Mouse (Mus musculus) adrenal gland, postnatal 25 days (tissue): ENCODE measurements at regions not wholly inside any gene's neighbourhood (a gene's known extent, or its start where the extent isn't known, plus 50 kb on each side); places are given as distances from the start of the nearest gene placed in this dataset.

Experiments used
- DNase-seq: peaks from one replicate; pipeline ENCODE4 v3.0.0; 2021; ENCODE audit warnings: mixed read lengths

GRCm38 (mm10) chr4:105467811-105468210 is 310.7 kb downstream of the Plpp3 start:
- no peak for DNase-seq

GRCm38 (mm10) chr4:105469300-105469821 is 312.2 kb downstream of the Plpp3 start:
- no peak for DNase-seq

DNA sequence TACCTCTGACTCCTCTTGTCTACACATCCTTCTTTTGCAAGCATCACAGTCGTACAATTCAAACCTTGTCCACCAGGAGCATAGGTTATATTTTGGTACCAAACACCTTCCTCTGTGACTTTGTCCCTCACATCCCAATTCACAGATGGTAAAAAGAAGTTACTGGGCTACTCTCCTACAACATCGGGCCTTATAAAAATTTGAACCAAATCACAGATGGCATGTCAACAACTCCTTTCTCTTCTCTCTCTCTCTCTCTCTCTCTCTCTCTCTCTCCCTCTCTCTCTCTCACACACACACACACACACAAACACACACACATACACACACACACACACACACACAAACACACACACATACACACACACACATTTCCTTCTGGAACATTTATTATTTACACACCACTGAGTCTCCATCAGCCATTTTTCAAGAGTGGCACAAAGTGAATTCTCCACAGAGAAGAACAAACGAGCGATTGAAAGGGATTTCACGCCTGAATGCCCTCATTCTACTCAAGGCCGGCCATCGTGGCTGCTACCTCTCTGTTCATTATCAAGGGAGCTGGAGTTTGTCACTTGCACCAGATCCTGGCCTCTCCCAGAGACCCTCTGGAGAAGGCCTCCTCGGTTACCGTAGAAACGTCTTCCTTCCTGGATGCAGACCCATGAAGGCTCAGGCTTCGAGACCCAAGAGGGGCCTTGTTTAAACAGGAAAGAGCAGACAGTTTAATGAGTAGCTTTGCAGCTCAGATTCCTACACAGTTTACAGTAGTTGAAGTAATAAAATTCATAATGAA is 314.7 kb upstream of the Gm12728 start:
- no peak for DNase-seq

DNA sequence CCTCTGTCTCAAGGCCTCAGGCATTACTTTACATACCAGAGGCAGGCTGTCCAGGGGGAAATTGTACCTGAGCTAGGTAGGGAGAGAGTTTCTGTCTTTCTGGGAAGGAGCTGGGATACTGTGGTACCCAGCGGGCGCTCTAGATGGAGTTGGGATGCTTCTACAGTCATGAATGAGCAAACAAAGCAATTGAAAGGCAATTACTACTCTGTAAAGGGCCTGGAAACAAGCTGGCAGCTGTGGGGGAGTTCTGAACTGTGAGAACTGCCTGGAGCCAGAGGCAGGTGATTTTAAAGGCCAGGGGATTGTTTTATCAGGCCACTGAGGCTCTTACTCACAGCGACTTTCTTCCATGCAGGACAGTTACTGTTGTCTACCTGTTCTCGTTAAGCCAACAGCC is 313.3 kb upstream of the Gm12728 start:
- DNase-seq: no peak

DNA sequence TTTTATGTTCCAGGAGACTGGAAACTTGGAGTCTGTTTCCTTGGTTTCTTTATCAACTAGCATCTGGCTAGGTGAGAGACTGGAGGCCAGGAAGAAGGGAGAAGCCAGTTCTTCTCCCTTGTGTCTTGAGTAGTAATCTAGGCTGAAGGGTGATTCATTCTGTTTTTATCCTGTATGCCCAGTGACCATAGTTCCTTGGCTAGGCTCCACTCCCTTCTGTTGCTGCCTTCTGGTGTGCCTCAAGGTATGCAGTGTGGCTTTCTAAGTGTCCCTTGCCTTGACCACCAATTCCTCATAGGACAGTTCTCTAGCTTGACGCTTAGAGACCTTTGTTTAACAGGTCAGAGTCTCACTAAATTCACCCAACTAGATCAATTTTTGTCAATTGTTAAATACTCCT is 303.3 kb upstream of the Gm12728 start:
- no peak for DNase-seq

- no peak for DNase-seq
Observed at GRCm38 (mm10) chr4:105496176-105496575, 293.5 kb upstream of the Gm12728 start.

DNA sequence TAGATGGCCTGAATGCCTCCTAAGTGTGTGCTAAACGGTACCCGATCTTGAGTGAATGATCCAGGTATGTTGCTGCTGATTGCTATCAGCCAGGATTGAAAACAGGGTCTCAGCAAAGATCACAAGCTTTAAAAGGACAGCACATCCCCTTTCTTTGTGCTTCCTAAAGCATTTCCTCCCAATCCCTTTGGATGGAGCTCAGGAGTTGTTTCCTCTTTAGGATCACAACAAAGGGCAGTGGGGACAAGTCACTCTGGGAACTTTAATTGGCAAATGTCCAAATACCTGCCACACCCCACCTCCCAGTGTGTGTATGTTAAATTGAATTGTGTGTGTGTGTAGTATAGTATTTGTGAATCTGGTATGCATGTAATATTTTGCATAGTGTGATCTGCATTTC is 283.5 kb upstream of the Gm12728 start:
- DNase-seq: no peak

GRCm38 (mm10) chr4:105507221-105507620 is 282.4 kb upstream of the Gm12728 start:
- DNase-seq: no peak

DNA sequence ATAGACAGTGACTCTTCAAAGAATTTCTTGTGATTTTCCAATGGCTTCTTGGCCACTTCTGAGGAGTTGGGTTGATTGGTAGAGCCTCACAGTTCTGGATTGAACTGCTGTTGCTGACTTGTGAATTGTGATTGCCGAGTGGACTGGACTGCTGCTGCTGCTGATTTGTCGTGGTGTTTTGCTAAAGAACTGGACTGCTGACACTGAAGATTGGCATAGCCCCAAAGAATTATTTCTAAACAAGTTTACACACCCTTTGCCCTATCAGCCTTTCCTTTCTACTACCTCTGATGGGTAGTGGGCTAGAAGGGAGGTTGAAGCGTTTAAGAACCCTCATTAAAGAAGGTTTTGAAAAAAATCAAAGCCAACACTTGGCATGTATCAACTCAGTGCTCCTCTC is 280.6 kb upstream of the Gm12728 start:
- no peak for DNase-seq

GRCm38 (mm10) chr4:105510406-105510805 is 279.3 kb upstream of the Gm12728 start:
- DNase-seq: no peak

DNA sequence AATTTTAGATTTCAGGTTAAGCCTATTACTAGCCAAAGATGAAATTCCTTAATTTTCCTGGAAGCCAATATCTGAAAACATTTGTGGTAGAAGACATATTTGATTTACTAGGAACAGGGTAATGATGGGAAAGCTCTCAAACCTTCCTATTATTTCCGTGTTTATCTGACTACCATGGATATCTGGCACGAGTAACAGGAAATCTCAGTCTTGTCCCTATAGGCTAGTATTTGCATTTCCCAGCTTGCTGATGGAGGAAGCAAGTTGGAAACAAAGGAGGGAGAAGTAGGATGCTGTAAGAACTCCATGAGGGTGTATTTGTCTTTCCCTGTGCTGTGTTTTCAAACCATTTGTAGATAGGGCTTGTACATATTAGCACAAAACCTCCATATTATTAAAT is 264.5 kb upstream of the Gm12728 start:
- no peak for DNase-seq

DNA sequence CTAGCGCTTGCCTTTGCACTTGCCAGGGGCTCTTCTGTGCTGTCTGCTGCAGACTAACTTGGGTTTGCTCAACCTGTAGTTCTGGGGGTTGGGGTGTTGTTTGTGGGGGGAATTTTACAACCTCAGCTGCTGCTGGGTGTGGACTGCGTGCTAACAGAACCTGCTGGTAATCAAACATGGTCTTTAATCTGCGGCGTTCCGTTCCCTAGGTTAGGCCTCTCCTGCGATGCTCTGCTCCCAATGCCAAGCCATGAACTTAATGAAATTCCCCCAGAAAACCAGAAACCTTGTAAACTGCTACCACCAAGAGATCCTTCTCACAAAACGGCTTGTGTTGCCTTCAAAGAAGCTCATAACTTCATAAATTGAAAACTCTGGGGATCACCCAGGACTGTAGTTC is 262.9 kb upstream of the Gm12728 start:
- no peak for DNase-seq

DNA sequence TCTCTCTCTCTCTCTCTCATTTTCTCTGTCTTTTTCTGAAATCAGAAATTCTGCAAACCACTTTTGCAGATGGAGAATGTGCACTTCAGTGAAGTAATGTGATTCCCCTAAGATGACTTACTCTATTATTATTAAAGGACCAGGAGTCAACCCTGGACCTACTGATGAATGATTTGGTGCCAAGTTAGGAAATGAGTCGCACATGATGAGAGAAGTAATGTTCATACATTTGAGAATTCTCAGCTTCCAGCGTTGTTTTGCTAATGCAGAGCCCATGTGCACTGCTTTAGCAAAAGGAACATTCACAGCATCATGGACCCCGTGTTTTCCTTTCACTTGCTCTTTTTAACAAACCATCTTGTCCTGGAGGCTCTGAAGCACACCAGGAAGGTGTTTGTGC is 262.4 kb upstream of the Gm12728 start:
- no peak for DNase-seq

DNA sequence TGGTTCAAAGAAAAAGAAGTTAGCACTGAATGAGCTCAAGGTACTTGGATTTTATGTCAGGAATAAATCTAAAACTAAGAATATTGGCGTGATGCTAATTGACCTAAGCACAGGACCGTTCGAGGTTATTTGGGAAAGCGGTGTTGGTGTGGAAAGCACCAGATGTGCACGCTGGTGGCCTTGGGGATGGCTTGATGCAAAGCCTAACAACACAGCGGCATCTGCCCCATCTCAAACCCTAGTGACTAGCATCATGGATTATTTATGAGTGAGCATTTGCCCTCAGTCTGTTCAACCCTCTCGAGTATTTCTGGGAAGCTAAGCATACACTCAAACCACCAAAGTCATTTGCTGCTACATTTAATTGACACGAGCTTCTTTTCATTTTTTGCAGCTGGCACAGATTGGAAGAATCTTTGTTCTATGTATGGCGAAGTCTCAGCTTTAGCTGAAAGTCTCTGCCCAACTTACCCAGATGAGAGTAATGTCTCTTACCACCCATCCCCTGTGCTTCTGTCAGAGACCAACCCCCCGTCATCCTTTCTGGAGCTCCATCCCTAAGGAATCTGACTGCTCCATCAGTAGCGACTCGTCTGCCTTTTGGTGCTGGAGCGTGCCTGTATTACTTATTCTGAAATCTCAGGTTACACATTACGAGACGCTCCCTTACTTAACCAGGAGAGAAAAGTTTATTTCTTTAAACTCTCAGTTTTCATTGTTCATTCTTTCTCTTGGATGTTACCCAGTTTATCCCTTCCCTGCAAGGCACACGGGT is 257.8 kb upstream of the Gm12728 start:
- DNase-seq: no peak

DNA sequence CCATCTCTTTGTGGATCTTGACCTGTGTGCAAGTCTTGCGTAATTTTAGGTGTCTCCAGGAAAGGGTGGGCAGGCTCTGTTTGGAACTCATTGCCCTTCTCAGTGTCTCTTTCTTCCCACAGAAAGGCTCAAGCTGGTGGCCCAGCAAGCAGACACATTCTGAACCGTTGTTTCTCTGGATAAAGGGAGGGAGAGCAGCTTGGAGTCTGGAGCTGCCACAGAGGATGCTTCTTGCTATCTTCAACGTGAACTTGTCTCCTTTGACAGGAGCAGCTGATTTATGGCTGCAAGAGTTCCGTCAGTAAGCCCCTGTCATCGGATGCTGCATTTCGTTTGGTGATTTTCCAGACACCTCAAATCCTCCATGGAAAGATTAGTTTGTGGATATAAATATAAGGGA is 254.2 kb upstream of the Gm12728 start:
- no peak for DNase-seq

DNA sequence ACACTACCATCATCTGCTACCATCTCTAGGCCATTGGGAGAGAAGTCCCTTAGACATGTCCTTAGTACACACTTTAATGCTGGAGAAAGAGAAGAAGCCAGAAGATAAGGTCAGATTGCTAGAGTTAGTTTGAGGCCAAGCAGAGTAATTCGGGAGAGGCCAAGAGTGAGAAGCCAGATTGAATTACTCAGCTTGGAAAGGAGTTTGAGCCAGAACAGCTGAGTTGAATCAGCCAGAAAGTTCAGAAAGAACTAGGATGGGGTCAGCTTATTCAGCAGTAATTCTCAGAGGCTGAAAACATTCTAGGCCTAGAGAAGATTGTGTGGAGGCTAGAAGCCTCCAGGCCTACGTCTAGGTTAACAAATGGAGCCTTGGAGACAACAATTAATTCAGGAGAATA is 244.2 kb upstream of the Gm12728 start:
- no peak for DNase-seq

DNA sequence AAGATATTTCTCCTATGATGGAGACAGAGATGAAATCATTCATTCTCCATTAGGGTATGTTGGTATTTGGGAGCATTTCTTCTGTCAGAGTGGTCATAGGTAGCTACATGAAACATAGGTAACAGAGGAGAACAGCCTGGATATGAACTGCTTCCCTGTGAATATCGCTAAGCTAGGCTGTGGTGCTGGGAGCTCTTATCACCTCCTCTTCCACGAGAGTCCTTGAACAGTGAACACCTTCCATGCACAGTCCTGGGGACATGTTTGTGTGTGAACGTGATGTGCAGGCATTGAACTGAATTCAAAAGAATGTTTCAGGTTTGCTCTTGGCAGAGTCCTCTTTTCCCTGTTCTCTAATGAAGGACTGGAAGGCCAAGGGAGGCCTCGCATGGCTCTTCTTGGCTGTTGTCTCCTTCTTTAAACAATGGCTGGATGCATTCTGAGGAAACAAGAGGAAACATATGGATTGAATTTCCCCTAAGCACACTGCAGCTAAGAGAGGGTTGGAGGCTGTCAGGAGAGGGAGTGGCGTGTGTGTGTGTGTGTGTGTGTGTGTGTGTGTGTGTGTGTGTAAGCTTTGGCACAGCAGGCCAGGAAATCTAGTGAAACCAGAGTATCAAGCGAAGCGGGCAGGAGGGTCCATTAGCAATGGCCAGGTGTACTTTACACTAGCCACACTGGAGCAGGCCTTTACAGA is 239.8 kb upstream of the Gm12728 start:
- DNase-seq: no peak

DNA sequence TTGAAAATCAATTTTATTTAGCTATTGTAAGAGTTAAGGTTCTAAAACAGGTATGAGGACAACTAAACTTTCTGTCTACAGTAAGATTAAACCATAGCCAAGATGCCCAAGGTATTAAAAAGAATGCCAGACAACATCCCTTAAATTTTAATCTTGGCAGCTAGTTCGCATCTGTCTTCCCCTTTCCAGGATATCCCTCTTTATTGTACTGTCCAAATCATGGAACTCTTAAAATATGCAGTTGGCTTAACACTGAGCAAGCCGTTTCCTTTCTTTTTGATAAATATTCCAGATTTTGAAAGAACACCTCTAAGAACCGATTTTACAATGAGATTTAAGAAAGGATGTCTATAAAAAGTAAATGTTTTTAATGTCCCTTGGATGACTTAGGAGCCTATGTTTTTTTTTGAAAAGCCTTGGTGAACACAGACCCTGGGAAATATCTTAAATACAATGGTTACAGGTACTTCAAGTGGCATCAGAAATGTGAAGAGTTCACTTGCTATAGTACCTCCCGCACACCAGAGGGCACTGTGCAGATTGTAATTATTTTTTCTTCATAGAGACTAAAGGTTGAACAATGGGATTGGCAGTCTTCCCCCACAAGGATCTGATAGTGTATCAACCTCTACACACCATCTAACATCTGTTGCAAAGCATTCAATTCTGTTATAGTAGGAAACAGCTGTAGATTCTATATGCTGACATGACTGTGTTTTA is 237.5 kb upstream of the Gm12728 start:
- DNase-seq: no peak

GRCm38 (mm10) chr4:105554994-105555393 is 234.7 kb upstream of the Gm12728 start:
- no peak for DNase-seq

DNA sequence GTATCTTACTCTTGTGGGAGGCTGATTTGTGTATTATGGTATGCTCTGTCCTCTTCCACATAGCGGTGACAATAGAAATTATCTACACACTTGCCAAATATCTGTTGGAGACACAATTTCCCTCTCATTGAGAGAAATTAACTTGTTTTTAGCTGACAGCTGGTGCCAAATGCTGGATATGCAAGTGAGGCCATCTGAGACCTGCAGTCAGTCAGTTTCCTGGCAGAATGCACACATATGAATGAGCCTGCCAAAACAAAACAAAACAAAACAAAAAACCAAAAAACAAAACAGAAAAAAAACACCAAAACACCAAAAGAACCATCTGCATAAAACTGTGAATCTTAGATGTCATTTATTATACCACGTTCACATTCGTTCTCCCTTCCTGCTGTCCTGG is 233.7 kb upstream of the Gm12728 start:
- DNase-seq: no peak

DNA sequence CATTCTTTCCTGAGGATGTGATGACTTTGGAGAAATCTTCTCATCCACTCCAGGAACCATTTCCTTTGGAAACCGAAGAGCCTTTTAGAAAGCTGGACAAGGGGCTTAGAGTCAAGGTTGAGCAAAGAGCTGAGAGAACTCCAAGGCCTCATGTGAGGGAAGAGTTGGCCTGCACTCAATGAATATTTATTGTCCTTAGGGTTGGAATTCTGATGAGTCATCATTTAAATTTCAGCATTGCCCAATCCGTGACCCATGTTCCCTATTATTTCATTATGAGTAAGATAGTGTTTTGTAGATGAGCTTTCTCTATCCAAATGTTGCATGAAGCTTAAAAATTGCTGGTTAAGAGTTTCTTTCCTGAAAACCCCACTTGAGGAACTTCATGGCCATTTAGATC is 232.3 kb upstream of the Gm12728 start:
- no peak for DNase-seq

- no peak for DNase-seq
Observed at GRCm38 (mm10) chr4:105560055-105560454, 229.6 kb upstream of the Gm12728 start.
